Mouse (Mus musculus): Measurements from ENCODE around the gene Gm20721. TPM values are rescaled to one million over a fixed set of nuclear protein-coding genes. Genes with fewer than 3 reads are reported as not detected.

Gm20721 gene
- 5.5 TPM for polyA plus RNA-seq (2017; shearing (Covaris generic))

DNA sequence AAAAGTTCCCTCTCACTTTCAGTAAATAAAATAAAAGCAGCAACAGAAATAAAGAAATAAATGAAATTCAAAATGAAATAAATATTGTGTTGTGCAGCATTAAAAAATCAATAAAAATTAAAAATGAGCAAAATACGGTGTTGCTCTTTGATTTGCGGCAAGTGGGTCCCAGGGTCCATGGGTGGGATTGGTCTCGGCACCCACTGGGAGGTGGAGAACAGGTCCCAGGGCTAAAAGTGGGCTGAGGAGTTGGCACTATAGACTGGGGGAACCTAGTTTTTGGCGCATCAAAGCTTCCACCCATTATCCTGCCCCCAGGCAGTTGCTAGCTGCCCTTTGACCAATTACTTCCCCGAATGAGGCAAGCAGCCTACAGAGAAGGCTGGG is at the start of gene Gm20721:
Gene Gm20721, minus strand, starts transcription at position 101 of the 387 bp plus-strand sequence.

DNA sequence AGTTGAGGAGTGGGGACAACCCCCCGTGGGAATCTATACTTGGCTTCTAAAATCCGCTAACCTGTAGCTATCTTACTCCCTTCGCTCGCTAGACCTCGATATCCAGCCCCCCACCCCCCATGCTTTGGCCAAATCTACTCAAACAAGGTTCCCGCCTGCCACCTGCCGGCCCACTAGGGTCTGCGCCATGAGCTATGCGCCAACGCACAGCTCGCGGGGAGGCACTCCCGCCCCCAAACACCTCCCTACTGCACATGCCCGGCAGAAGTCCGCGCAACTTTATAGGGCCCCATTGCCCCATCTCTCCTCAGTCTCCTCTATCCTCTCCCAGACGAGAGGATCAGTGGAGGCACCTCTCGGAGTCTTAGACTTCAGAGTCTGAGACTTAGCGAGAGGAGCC is 62.5 kb downstream of the Gm20721 start, which contains the start of gene Gnas:
Gene Gnas, plus strand, starts transcription at position 310 of the 400 bp plus-strand sequence.

Other genes starting within 250 kb of the Gm20721 start
- gene Npepl1, start 236.4 kb downstream of the Gm20721 start, polyA plus RNA-seq (2017; shearing (Covaris generic)) = 94.5 TPM
- gene Gnas, start 62.4 kb downstream of the Gm20721 start, polyA plus RNA-seq (2017; shearing (Covaris generic)) = 618 TPM
- 39.1 TPM for gene Nelfcd, start 69.1 kb upstream of the Gm20721 start, polyA plus RNA-seq (2017; shearing (Covaris generic))
- 51.7 TPM for gene Ctsz, start 92.3 kb upstream of the Gm20721 start, polyA plus RNA-seq (2017; shearing (Covaris generic))
- gene Tubb1, start 104.0 kb upstream of the Gm20721 start, polyA plus RNA-seq (2017; shearing (Covaris generic)) = not detected
- gene Atp5e, start 117.4 kb upstream of the Gm20721 start, polyA plus RNA-seq (2017; shearing (Covaris generic)) = 354 TPM
- gene Prelid3b, start 126.4 kb upstream of the Gm20721 start, polyA plus RNA-seq (2017; shearing (Covaris generic)) = 93.0 TPM